Mouse (Mus musculus): Measurements from ENCODE around the gene Ypel1. TPM values are rescaled to one million over a fixed set of nuclear protein-coding genes. Genes with fewer than 3 reads are reported as not detected.

Ypel1 gene
- polyA plus RNA-seq, 1 experiment from 2014 or later = 104 TPM

GRCm38 (mm10) chr16:17049886-17050285, 19.6 kb upstream of the Ypel1 start:
- no peak overlapping the region for H3K9ac ChIP-seq (ENCODE audit: low read depth, low read length)
- ATAC-seq = no peak
- H3K4me2 ChIP-seq (ENCODE audit: low read length) = no peak overlapping the region
- H3K9me3 ChIP-seq (ENCODE audit: control insufficient read depth, low read length) = no peaks in the 10 kb centered on the region
- H3K4me1 ChIP-seq (ENCODE audit: control insufficient read depth, insufficient read depth, low read depth, low read length) = no peaks in the 10 kb centered on the region
- no peaks in the 10 kb centered on the region for H3K27me3 ChIP-seq (replicated peaks; ENCODE audit: control insufficient read depth, insufficient read depth, low read length)
- H3K36me3 ChIP-seq (ENCODE audit: control insufficient read depth, insufficient read depth, low read length) = peaks cover 7% of the 10 kb centered on the region; the same call in 1 of the 2 replicates
- H3K4me3 ChIP-seq (ENCODE audit: low read length) = no peak overlapping the region
- 86% methylated on average over 1 of the region's 1 CpGs for WGBS
- H3K27ac ChIP-seq (ENCODE audit: low read depth, low read length) = no peak overlapping the region

- WGBS = 71% methylated on average over 7 of the region's 7 CpGs
- no peaks in the 10 kb centered on the region for H3K4me1 ChIP-seq (ENCODE audit: control insufficient read depth, insufficient read depth, low read depth, low read length)
- H3K27ac ChIP-seq (ENCODE audit: low read depth, low read length) = no peak overlapping the region
- peaks cover 7% of the 10 kb centered on the region; the same call in 1 of the 2 replicates for H3K36me3 ChIP-seq (ENCODE audit: control insufficient read depth, insufficient read depth, low read length)
- H3K27me3 ChIP-seq (replicated peaks; ENCODE audit: control insufficient read depth, insufficient read depth, low read length) = no peaks in the 10 kb centered on the region
- no peaks in the 10 kb centered on the region for H3K9me3 ChIP-seq (ENCODE audit: control insufficient read depth, low read length)
- ATAC-seq = no peak
- no peak overlapping the region for H3K4me3 ChIP-seq (ENCODE audit: low read length)
- H3K9ac ChIP-seq (ENCODE audit: low read depth, low read length) = no peak overlapping the region
- H3K4me2 ChIP-seq (ENCODE audit: low read length) = no peak overlapping the region
These were observed 17.4 kb upstream of the Ypel1 start for GRCm38 (mm10) chr16:17052087-17052486.

DNA sequence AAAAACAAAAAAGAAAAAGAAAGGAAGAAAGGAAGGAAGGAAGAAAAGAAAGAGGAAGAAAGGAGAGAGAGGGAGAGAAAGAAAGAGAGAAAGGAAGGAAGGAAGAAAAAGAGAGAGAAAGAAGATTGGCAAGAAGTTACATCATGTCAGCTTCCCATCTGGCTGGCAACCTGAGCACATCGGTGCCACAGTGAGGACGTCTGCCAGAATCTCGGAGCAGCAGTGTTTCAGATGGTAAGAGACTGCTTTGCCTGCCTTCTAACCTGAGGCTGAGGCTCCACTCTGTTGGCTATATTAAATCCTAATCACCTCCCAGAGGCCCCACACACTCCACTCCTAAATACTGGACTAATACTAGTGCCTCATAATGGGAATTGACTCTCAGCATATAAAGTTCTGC, 15.6 kb upstream of the Ypel1 start:
- Histone ChIP-seq H3K27me3 (replicated peaks; ENCODE audit: control insufficient read depth, insufficient read depth, low read length) (no peaks in the 10 kb centered on the region), H3K9me3 (ENCODE audit: control insufficient read depth, low read length) (no peaks in the 10 kb centered on the region), H3K9ac (ENCODE audit: low read depth, low read length) (no peak overlapping the region), H3K4me3 (ENCODE audit: low read length) (no peak overlapping the region), H3K27ac (ENCODE audit: low read depth, low read length) (no peak overlapping the region), H3K4me1 (ENCODE audit: control insufficient read depth, insufficient read depth, low read depth, low read length) (no peaks in the 10 kb centered on the region), H3K4me2 (ENCODE audit: low read length) (no peak overlapping the region), H3K36me3 (ENCODE audit: control insufficient read depth, insufficient read depth, low read length) (no peaks in the 10 kb centered on the region)
- peak; percentile 43 for ATAC-seq
- WGBS = 73% methylated on average over 3 of the region's 3 CpGs

DNA sequence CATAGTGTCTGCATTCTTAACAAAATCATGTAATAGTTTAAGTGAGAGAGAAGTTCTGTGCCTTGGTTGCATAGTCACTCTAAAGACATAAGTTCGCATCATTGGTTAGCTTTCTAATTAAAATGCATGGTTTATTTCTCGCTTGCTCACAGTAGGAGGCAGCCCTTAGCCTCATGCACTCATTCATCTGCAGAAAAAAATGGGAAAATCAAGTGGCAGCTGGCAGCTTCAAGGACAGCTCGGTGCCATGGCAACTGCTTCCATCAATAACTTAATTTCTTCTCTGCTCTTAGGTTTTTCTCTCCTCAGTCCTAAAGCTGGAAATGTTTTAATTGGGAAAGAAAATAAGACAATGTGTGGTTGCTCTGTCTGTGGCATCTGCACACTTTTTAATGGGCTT, 13.9 kb upstream of the Ypel1 start:
- Histone ChIP-seq H3K9ac (ENCODE audit: low read depth, low read length) (no peak overlapping the region), H3K27ac (ENCODE audit: low read depth, low read length) (no peak overlapping the region), H3K4me2 (ENCODE audit: low read length) (no peak overlapping the region), H3K4me1 (ENCODE audit: control insufficient read depth, insufficient read depth, low read depth, low read length) (no peaks in the 10 kb centered on the region), H3K9me3 (ENCODE audit: control insufficient read depth, low read length) (no peaks in the 10 kb centered on the region), H3K27me3 (replicated peaks; ENCODE audit: control insufficient read depth, insufficient read depth, low read length) (no peaks in the 10 kb centered on the region), H3K36me3 (ENCODE audit: control insufficient read depth, insufficient read depth, low read length) (no peaks in the 10 kb centered on the region), H3K4me3 (ENCODE audit: low read length) (no peak overlapping the region)
- peak; percentile 47 for ATAC-seq
- WGBS = 22% methylated on average over 3 of the region's 3 CpGs

- H3K27me3 ChIP-seq (replicated peaks; ENCODE audit: control insufficient read depth, insufficient read depth, low read length) = no peaks in the 10 kb centered on the region
- H3K27ac ChIP-seq (ENCODE audit: low read depth, low read length) = no peak overlapping the region
- H3K4me2 ChIP-seq (ENCODE audit: low read length) = no peak overlapping the region
- no peak for ATAC-seq
- H3K4me3 ChIP-seq (ENCODE audit: low read length) = no peak overlapping the region
- no peaks in the 10 kb centered on the region for H3K9me3 ChIP-seq (ENCODE audit: control insufficient read depth, low read length)
- H3K4me1 ChIP-seq (ENCODE audit: control insufficient read depth, insufficient read depth, low read depth, low read length) = no peaks in the 10 kb centered on the region
- H3K36me3 ChIP-seq (ENCODE audit: control insufficient read depth, insufficient read depth, low read length) = no peaks in the 10 kb centered on the region
- no peak overlapping the region for H3K9ac ChIP-seq (ENCODE audit: low read depth, low read length)
- 67% methylated on average over 1 of the region's 1 CpGs for WGBS
These were observed 7.2 kb upstream of the Ypel1 start for GRCm38 (mm10) chr16:17062338-17062737.

GRCm38 (mm10) chr16:17067552-17067951, 1.9 kb upstream of the Ypel1 start:
- H3K9me3 ChIP-seq (ENCODE audit: control insufficient read depth, low read length) = no peaks in the 10 kb centered on the region
- WGBS = 86% methylated on average over 2 of the region's 2 CpGs
- H3K4me1 ChIP-seq (ENCODE audit: control insufficient read depth, insufficient read depth, low read depth, low read length) = peaks cover 6% of the 10 kb centered on the region; the same call in 1 of the 2 replicates
- H3K27me3 ChIP-seq (replicated peaks; ENCODE audit: control insufficient read depth, insufficient read depth, low read length) = no peaks in the 10 kb centered on the region
- H3K27ac ChIP-seq (ENCODE audit: low read depth, low read length) = no peak overlapping the region
- no peak overlapping the region for H3K9ac ChIP-seq (ENCODE audit: low read depth, low read length)
- no peak for ATAC-seq
- H3K4me2 ChIP-seq (ENCODE audit: low read length) = no peak overlapping the region
- no peak overlapping the region for H3K4me3 ChIP-seq (ENCODE audit: low read length)
- H3K36me3 ChIP-seq (ENCODE audit: control insufficient read depth, insufficient read depth, low read length) = no peaks in the 10 kb centered on the region

GRCm38 (mm10) chr16:17070716-17071115, 1.2 kb downstream of the Ypel1 start:
- Histone ChIP-seq H3K36me3 (ENCODE audit: control insufficient read depth, insufficient read depth, low read length) (peaks cover 12% of the 10 kb centered on the region), H3K9me3 (ENCODE audit: control insufficient read depth, low read length) (no peaks in the 10 kb centered on the region; the same call in 1 of the 2 replicates), H3K4me2 (ENCODE audit: low read length) (peak overlapping the region; percentile 92), H3K4me1 (ENCODE audit: control insufficient read depth, insufficient read depth, low read depth, low read length) (peaks cover 9% of the 10 kb centered on the region; the same call in 1 of the 2 replicates), H3K9ac (ENCODE audit: low read depth, low read length) (peak overlapping the region; percentile 93), H3K27ac (ENCODE audit: low read depth, low read length) (no peak overlapping the region), H3K4me3 (ENCODE audit: low read length) (peak overlapping the region; percentile 95), H3K27me3 (replicated peaks; ENCODE audit: control insufficient read depth, insufficient read depth, low read length) (no peaks in the 10 kb centered on the region)
- 43% methylated on average over 6 of the region's 6 CpGs for WGBS
- ATAC-seq = no peak

- Histone ChIP-seq H3K9me3 (ENCODE audit: control insufficient read depth, low read length) (no peaks in the 10 kb centered on the region; the same call in 1 of the 2 replicates), H3K4me3 (ENCODE audit: low read length) (no peak overlapping the region), H3K9ac (ENCODE audit: low read depth, low read length) (no peak overlapping the region), H3K4me2 (ENCODE audit: low read length) (no peak overlapping the region), H3K27ac (ENCODE audit: low read depth, low read length) (no peak overlapping the region), H3K36me3 (ENCODE audit: control insufficient read depth, insufficient read depth, low read length) (peaks cover 13% of the 10 kb centered on the region), H3K4me1 (ENCODE audit: control insufficient read depth, insufficient read depth, low read depth, low read length) (peaks cover 9% of the 10 kb centered on the region; the same call in 1 of the 2 replicates), H3K27me3 (replicated peaks; ENCODE audit: control insufficient read depth, insufficient read depth, low read length) (no peaks in the 10 kb centered on the region)
- ATAC-seq = no peak
- 89% methylated on average over 7 of the region's 7 CpGs for WGBS
These were observed 3.5 kb downstream of the Ypel1 start for GRCm38 (mm10) chr16:17073000-17073399.

DNA sequence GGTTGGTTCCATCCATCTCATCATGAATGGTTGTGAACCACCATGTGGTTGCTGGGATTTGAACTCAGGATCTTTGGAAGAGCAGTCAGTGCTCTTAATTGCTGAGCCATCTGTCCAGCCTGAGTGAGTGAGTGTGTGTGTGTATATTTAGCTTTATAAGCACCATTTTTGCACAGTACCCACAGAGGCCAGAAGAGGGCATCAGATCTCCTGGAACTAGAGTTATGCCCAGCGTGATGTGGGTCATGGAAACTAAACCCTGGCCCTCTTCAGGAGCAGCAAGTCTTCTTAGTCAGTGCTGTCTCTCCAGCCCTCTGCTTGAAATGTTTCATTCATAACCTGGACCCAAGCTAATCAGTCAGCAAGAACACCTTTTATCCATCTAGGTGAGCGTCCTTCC, 6.8 kb downstream of the Ypel1 start:
- Histone ChIP-seq H3K4me3 (ENCODE audit: low read length) (no peak overlapping the region), H3K9me3 (ENCODE audit: control insufficient read depth, low read length) (no peaks in the 10 kb centered on the region; the same call in 1 of the 2 replicates), H3K27me3 (replicated peaks; ENCODE audit: control insufficient read depth, insufficient read depth, low read length) (no peaks in the 10 kb centered on the region), H3K9ac (ENCODE audit: low read depth, low read length) (no peak overlapping the region), H3K4me1 (ENCODE audit: control insufficient read depth, insufficient read depth, low read depth, low read length) (peaks cover 7% of the 10 kb centered on the region; the same call in 1 of the 2 replicates), H3K27ac (ENCODE audit: low read depth, low read length) (no peak overlapping the region), H3K36me3 (ENCODE audit: control insufficient read depth, insufficient read depth, low read length) (peaks cover 18% of the 10 kb centered on the region), H3K4me2 (ENCODE audit: low read length) (no peak overlapping the region)
- WGBS = 100% methylated on average over 2 of the region's 2 CpGs
- ATAC-seq = no peak

DNA sequence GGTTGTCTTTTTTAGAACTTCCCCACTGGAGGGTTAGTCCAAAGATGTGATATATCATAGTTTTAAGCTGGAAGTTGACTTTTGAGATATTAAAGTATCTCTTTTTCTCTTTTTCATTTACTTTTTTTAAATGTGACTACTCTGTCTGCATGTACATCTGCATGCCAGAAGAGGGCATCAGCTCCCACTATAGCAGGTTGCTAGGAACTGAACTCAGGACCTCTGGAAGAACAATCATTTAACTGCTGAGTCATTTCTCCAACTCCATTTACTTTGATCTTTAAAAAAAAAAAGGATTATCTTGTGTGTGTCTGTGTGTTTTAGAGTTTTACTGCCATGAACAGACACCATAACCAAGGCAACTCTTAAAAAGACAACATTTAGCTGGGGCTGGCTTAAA, 7.4 kb downstream of the Ypel1 start:
- ATAC-seq = no peak
- Histone ChIP-seq H3K4me3 (ENCODE audit: low read length) (no peak overlapping the region), H3K27me3 (replicated peaks; ENCODE audit: control insufficient read depth, insufficient read depth, low read length) (no peaks in the 10 kb centered on the region), H3K9ac (ENCODE audit: low read depth, low read length) (no peak overlapping the region), H3K27ac (ENCODE audit: low read depth, low read length) (no peak overlapping the region), H3K36me3 (ENCODE audit: control insufficient read depth, insufficient read depth, low read length) (peaks cover 18% of the 10 kb centered on the region), H3K9me3 (ENCODE audit: control insufficient read depth, low read length) (no peaks in the 10 kb centered on the region; the same call in 1 of the 2 replicates), H3K4me2 (ENCODE audit: low read length) (no peak overlapping the region), H3K4me1 (ENCODE audit: control insufficient read depth, insufficient read depth, low read depth, low read length) (peaks cover 7% of the 10 kb centered on the region; the same call in 1 of the 2 replicates)
